Mouse (Mus musculus) MEL (cell line): Measurements from ENCODE around the gene Ppp1r1a. TPM values are rescaled to one million over a fixed set of nuclear protein-coding genes. Genes with fewer than 3 reads are reported as not detected.

ENCODE experiments used
- DNase-seq: peaks from one replicate; pipeline ENCODE4 v3.0.0; 2011; ENCODE audit warnings: low read depth, low spot score
- H3K27ac ChIP-seq: 2 replicates; pipeline ENCODE4 v1.5.1; 2012; ENCODE audit warnings: low read depth, mild to moderate bottlenecking, control low read depth, low read length, moderate library complexity; ENCODE audit not compliant: control insufficient read depth
- H3K27me3 ChIP-seq, 2 experiments: fragments of 150-350 bp in 1 of 2; sonication (generic) in 1 of 2; 2 replicates each; pipeline ENCODE4 v1.6.1; 2012; ENCODE audit warnings: low read length in 2 of 2, mild to moderate bottlenecking in 2 of 2, improper control_type of control experiment in 1 of 2, moderate library complexity in 1 of 2; ENCODE audit not compliant: insufficient read depth in 2 of 2, control insufficient read depth in 1 of 2
- H3K36me3 ChIP-seq, 2 experiments: 2 replicates each; pipeline ENCODE4 v1.6.1; 2012 to 2014; ENCODE audit warnings: low read length in 2 of 2, improper control_type of control experiment in 1 of 2, inconsistent platforms in 1 of 2, mild to moderate bottlenecking in 1 of 2; ENCODE audit not compliant: insufficient read depth in 2 of 2, control insufficient read depth in 1 of 2
- H3K4me1 ChIP-seq, 2 experiments: fragments of 150-350 bp in 1 of 2; sonication (generic) in 1 of 2; 2 replicates each; pipeline ENCODE4 v1.6.1; 2012; ENCODE audit warnings: low read length in 2 of 2, improper control_type of control experiment in 1 of 2, mild to moderate bottlenecking in 1 of 2; ENCODE audit not compliant: insufficient read depth in 2 of 2, control insufficient read depth in 1 of 2
- H3K4me3 ChIP-seq, 2 experiments: fragments of 150-350 bp in 1 of 2; sonication (generic) in 1 of 2; 2 replicates each; pipeline ENCODE4 v1.5.1; 2012; ENCODE audit warnings: low read depth in 2 of 2, low read length in 2 of 2, mild to moderate bottlenecking in 2 of 2, moderate library complexity in 2 of 2, control low read depth in 1 of 2, improper control_type of control experiment in 1 of 2; ENCODE audit not compliant: control insufficient read depth in 1 of 2, insufficient read depth in 1 of 2
- H3K79me2 ChIP-seq: 2 replicates; pipeline ENCODE4 v1.6.1; 2012; ENCODE audit warnings: mild to moderate bottlenecking, low read length, moderate library complexity; ENCODE audit not compliant: control insufficient read depth, poor library complexity, insufficient read depth
- H3K9ac ChIP-seq: 2 replicates; pipeline ENCODE4 v1.6.1; 2012; ENCODE audit warnings: low read depth, mild to moderate bottlenecking, control low read depth, low read length, moderate library complexity; ENCODE audit not compliant: control insufficient read depth, poor library complexity, severe bottlenecking
- H3K9me3 ChIP-seq: fragments of 150-350 bp; sonication (generic); replicated peaks from 2 replicates; pipeline ENCODE4 v1.6.1; 2012; ENCODE audit warnings: mild to moderate bottlenecking, low read length, improper control_type of control experiment, moderate library complexity; ENCODE audit not compliant: insufficient read depth
- CHD1 ChIP-seq: IDR thresholded peaks from 2 replicates; pipeline ENCODE4 v1.6.1; 2012; ENCODE audit warnings: low read depth, mild to moderate bottlenecking, inconsistent platforms, low read length, improper control_type of control experiment
- CHD2 ChIP-seq: IDR thresholded peaks from 2 replicates; pipeline ENCODE4 v1.6.1; 2011; ENCODE audit warnings: low read length, improper control_type of control experiment
- CTCF ChIP-seq, 3 experiments: IDR thresholded peaks in 2 of 3; conservative IDR thresholded peaks in 1 of 3; 2 replicates each; pipeline ENCODE4 v1.5.1; 2011 to 2012; ENCODE audit warnings: low read length in 3 of 3, low read depth in 2 of 3, mild to moderate bottlenecking in 2 of 3, improper control_type of control experiment in 1 of 3, inconsistent platforms in 1 of 3, mixed read lengths in 1 of 3, moderate library complexity in 1 of 3; ENCODE audit not compliant: control insufficient read depth in 1 of 3, insufficient read depth in 1 of 3, poor library complexity in 1 of 3, severe bottlenecking in 1 of 3
- MAFK ChIP-seq: IDR thresholded peaks from 2 replicates; pipeline ENCODE4 v1.6.1; 2011; ENCODE audit warnings: low read depth, mild to moderate bottlenecking, low read length, improper control_type of control experiment, borderline replicate concordance
- MAX ChIP-seq: IDR thresholded peaks from 2 replicates; pipeline ENCODE4 v1.6.1; 2011; ENCODE audit warnings: low read length, improper control_type of control experiment
- MEF2A ChIP-seq: IDR thresholded peaks from 2 replicates; pipeline ENCODE4 v1.6.1; 2014; ENCODE audit warnings: low read depth, mild to moderate bottlenecking, inconsistent platforms, low read length, improper control_type of control experiment; ENCODE audit not compliant: poor library complexity, insufficient replicate concordance, severe bottlenecking; ENCODE audit errors: extremely low read depth
- MXI1 ChIP-seq: IDR thresholded peaks from 2 replicates; pipeline ENCODE4 v1.6.1; 2011; ENCODE audit warnings: mild to moderate bottlenecking, low read depth, low read length, improper control_type of control experiment
- MYB ChIP-seq: IDR thresholded peaks from 2 replicates; pipeline ENCODE4 v1.6.1; 2011; ENCODE audit warnings: mild to moderate bottlenecking, low read depth, low read length, improper control_type of control experiment
- MYC ChIP-seq: IDR thresholded peaks from 2 replicates; pipeline ENCODE4 v1.6.1; 2011; ENCODE audit warnings: low read depth, mild to moderate bottlenecking, low read length, improper control_type of control experiment, moderate library complexity
- NELFE ChIP-seq: IDR thresholded peaks from 2 replicates; pipeline ENCODE4 v1.6.1; 2011; ENCODE audit warnings: low read depth, low read length, improper control_type of control experiment
- NRF1 ChIP-seq: IDR thresholded peaks from 2 replicates; pipeline ENCODE4 v1.6.1; 2014; ENCODE audit warnings: low read depth, mild to moderate bottlenecking, inconsistent platforms, low read length, improper control_type of control experiment, moderate library complexity; ENCODE audit not compliant: poor library complexity, insufficient read depth, severe bottlenecking
- POLR2AphosphoS2 ChIP-seq: IDR thresholded peaks from 2 replicates; pipeline ENCODE4 v1.6.1; 2011; ENCODE audit warnings: low read length, improper control_type of control experiment
- RAD21 ChIP-seq: IDR thresholded peaks from 2 replicates; pipeline ENCODE4 v1.6.1; 2011; ENCODE audit warnings: mild to moderate bottlenecking, low read depth, low read length, improper control_type of control experiment
- RCOR1 ChIP-seq: IDR thresholded peaks from 2 replicates; pipeline ENCODE4 v1.6.1; 2012; ENCODE audit warnings: low read depth, mild to moderate bottlenecking, inconsistent platforms, low read length, improper control_type of control experiment
- TAL1 ChIP-seq: IDR thresholded peaks from 2 replicates; pipeline ENCODE4 v1.6.1; 2012; ENCODE audit warnings: mild to moderate bottlenecking, inconsistent platforms, low read length, moderate library complexity, mixed read lengths
- TBP ChIP-seq: IDR thresholded peaks from 2 replicates; pipeline ENCODE4 v1.8.0; 2011; ENCODE audit warnings: low read depth, low read length, improper control_type of control experiment
- USF2 ChIP-seq, 2 experiments: IDR thresholded peaks; 2 replicates each; pipeline ENCODE4 v1.6.1; 2011 to 2012; ENCODE audit warnings: improper control_type of control experiment in 2 of 2, low read length in 2 of 2, borderline replicate concordance in 1 of 2, inconsistent platforms in 1 of 2, low read depth in 1 of 2, mild to moderate bottlenecking in 1 of 2; ENCODE audit not compliant: insufficient read depth in 1 of 2
- ZC3H11A ChIP-seq: IDR thresholded peaks from 2 replicates; pipeline ENCODE4 v1.6.1; 2012; ENCODE audit warnings: low read depth, mild to moderate bottlenecking, inconsistent platforms, low read length, improper control_type of control experiment
- ZMIZ1 ChIP-seq: IDR thresholded peaks from 2 replicates; pipeline ENCODE4 v1.6.1; 2012; ENCODE audit warnings: low read depth, mild to moderate bottlenecking, inconsistent platforms, low read length, improper control_type of control experiment, moderate library complexity
- polyA plus RNA-seq, 2 experiments: library from polyadenylated mRNA; stranded (reverse) in 1 of 2; unstranded in 1 of 2; fragments of >175 nt in 1 of 2; fragments of >200 nt in 1 of 2; gene quantifications; 2 replicates each; pipeline versions ENCODE4 v1.2.1 to v1.2.4; 2012; ENCODE audit warnings: low replicate concordance in 2 of 2, low read depth in 1 of 2; ENCODE audit not compliant: insufficient read length in 2 of 2, insufficient read depth in 1 of 2, missing spikeins in 1 of 2
- total RNA-seq: library from RNA; depleted of rRNA; stranded (reverse); fragments of 300-350 nt; gene quantifications from 2 replicates; pipeline ENCODE4 v1.2.3, GENCODE M21; 2012

The Ppp1r1a gene
- total and polyA plus RNA-seq, 3 experiments, result not detected

DNA sequence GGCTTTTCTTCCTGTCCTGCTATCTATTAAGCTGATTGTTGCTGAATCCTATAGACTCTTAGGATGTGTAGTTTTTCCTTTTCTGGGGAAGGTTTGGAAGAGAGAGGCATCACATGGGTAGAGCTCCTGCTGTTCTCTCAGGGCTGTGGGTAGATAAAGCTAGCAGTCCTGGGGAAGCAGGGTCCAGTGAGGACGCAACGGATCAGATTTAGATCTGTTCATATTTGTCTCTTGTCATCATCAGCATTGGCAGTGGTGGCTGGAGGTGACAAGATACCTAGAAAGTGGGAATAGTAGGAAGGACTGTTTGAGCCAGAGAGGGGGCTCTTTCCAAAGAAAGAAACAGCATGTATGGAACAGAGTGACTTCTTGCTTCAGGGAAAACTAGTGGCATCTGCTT lies 2.8 kb downstream of the Ppp1r1a start:
- H3K9ac ChIP-seq, result no peak overlapping the region
- no peaks in the 10 kb centered on the region for H3K9me3 ChIP-seq
- DNase-seq, result no peak
- H3K27me3 ChIP-seq, result no peaks in the 10 kb centered on the region
- H3K36me3 ChIP-seq, result no peaks in the 10 kb centered on the region
- H3K4me3 ChIP-seq, result no peak overlapping the region
- TF ChIP-seq NELFE (no peak), ZMIZ1 (no peak), MEF2A (no peak), USF2 (IDR thresholded peaks at IDR 0.05; ENCODE audit: borderline replicate concordance in 1 of 2, insufficient read depth in 1 of 2, low read depth in 1 of 2, low read length in 2 of 2) (no peak), TBP (no peak), RCOR1 (no peak), MAX (no peak), TAL1 (no peak), ZC3H11A (no peak), RAD21 (no peak), CTCF (IDR thresholded peaks at IDR 0.05 in 2 of 3, conservative IDR thresholded peaks at IDR 0.05 in 1 of 3; ENCODE audit: control insufficient read depth in 1 of 3, insufficient read depth in 1 of 3, low read depth in 2 of 3, low read length in 3 of 3, poor library complexity in 1 of 3, severe bottlenecking in 1 of 3) (no peak), NRF1 (no peak), POLR2AphosphoS2 (no peak), MXI1 (no peak), CHD1 (no peak), MYB (no peak), CHD2 (no peak), MYC (no peak)
- H3K4me1 ChIP-seq, result no peaks in the 10 kb centered on the region
- no peaks in the 10 kb centered on the region for H3K79me2 ChIP-seq
- no peak overlapping the region for H3K27ac ChIP-seq

- H3K9ac ChIP-seq, result no peak overlapping the region
- H3K27me3 ChIP-seq, result no peaks in the 10 kb centered on the region
- no peaks in the 10 kb centered on the region for H3K36me3 ChIP-seq
- H3K4me3 ChIP-seq, result no peak overlapping the region
- no peaks in the 10 kb centered on the region for H3K4me1 ChIP-seq
- DNase-seq, result no peak
- no peak overlapping the region for H3K27ac ChIP-seq
- no peaks in the 10 kb centered on the region for H3K79me2 ChIP-seq
- peak; percentile 76; the same call in 1 of the 2 replicates for TF ChIP-seq MAFK
- TF ChIP-seq POLR2AphosphoS2, result no peak
- TF ChIP-seq, all 39 proteins: peak for 1
- H3K9me3 ChIP-seq, result no peaks in the 10 kb centered on the region
Observed at GRCm38 (mm10) chr15:103534054-103534620, 3.7 kb downstream of the Ppp1r1a start.
